Mouse (Mus musculus) mouse embryonic stem cell (cell line): ENCODE data around the gene Itsn1.

Experiments used
- in situ Hi-C, 2 experiments: fragments of 300-500 bp; cut with MboI; formaldehyde crosslinking; loops; 1 replicate in 1 of 2; 3 replicates in 1 of 2; pipeline ENCODE4 v1.14.3; 2019 to 2020; ENCODE audit warnings: low sequenced_read_pairs in 2 of 2, low pct_unique_long_range_greater_than_20kb in 1 of 2, mixed read lengths in 1 of 2; ENCODE audit not compliant: unreplicated experiment in 1 of 2

Gene Itsn1

GRCm38 (mm10) chr16:91728123-91729065 is 687 bp upstream of the Itsn1 start, which contains the start of gene Cryzl1:
TSS of gene Cryzl1 (minus strand) at chr16:91728975.
- in situ Hi-C loops, result no loop called here

- in situ Hi-C loops, result no loop called here
These were observed 850 bp downstream of the Itsn1 start for GRCm38 (mm10) chr16:91729821-91730441.

GRCm38 (mm10) chr16:91730446-91730845 is 1.4 kb downstream of the Itsn1 start:
- in situ Hi-C loops, result no loop called here

- in situ Hi-C loops, result no loop called here
These were observed 3.7 kb downstream of the Itsn1 start for GRCm38 (mm10) chr16:91732816-91733215.

GRCm38 (mm10) chr16:91734771-91735170 is 5.7 kb downstream of the Itsn1 start:
- in situ Hi-C loops, result no loop called here

- in situ Hi-C loops, result no loop called here
These were observed 7.2 kb downstream of the Itsn1 start for GRCm38 (mm10) chr16:91736046-91736816.

GRCm38 (mm10) chr16:91738505-91738904 is 9.4 kb downstream of the Itsn1 start:
- in situ Hi-C loops, result no loop called here

- in situ Hi-C loops, result no loop called here
These were observed 11.3 kb downstream of the Itsn1 start for GRCm38 (mm10) chr16:91740184-91740917.

GRCm38 (mm10) chr16:91740918-91741255 is 11.8 kb downstream of the Itsn1 start:
- in situ Hi-C loops, result no loop called here

- in situ Hi-C loops, result no loop called here
These were observed 14.0 kb downstream of the Itsn1 start for GRCm38 (mm10) chr16:91743055-91743454.

- in situ Hi-C loops, result no loop called here
These were observed 17.2 kb downstream of the Itsn1 start for GRCm38 (mm10) chr16:91746101-91746950.

- in situ Hi-C loops, result no loop called here
These were observed 18.5 kb downstream of the Itsn1 start for GRCm38 (mm10) chr16:91747567-91747966.

GRCm38 (mm10) chr16:91751644-91752385 is 22.7 kb downstream of the Itsn1 start:
- in situ Hi-C loops, result no loop called here

- in situ Hi-C loops, result no loop called here
These were observed 24.5 kb downstream of the Itsn1 start for GRCm38 (mm10) chr16:91753611-91754010.

- in situ Hi-C loops, result no loop called here
These were observed 25.9 kb downstream of the Itsn1 start for GRCm38 (mm10) chr16:91754957-91755356.

- in situ Hi-C loops, result no loop called here
These were observed 32.1 kb downstream of the Itsn1 start for GRCm38 (mm10) chr16:91761202-91761601.

GRCm38 (mm10) chr16:91761761-91762160 is 32.7 kb downstream of the Itsn1 start:
- in situ Hi-C loops, result no loop called here
